Mouse (Mus musculus): ENCODE data around the gene Lrp5.
"Not testable (repeated sequence)": the region's sequence is repeated elsewhere in the genome, so short reads cannot be mapped to it uniquely, and the experiment has no call there.

Lrp5 gene

DNA sequence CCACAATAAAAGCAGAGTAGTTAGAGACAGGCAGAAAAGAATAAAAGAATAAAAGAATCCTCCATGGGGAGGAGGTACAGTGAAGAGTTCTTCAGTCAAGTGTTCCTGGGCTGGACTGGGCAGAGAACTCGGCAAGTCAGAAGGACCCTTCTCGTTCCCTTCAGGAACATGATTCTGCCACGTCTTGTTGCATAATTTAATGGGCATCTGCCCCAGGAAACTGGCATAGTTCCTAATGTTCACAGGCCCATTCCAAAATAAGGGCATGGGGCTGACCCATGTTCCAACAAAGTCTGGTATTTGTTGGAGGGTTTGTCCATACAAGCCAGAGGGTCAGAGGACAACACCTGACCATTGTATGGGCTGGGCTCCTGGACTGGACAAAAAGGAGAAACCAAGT is 8.6 kb upstream of the Lrp5 start:
- no peak for DNase-seq

DNA sequence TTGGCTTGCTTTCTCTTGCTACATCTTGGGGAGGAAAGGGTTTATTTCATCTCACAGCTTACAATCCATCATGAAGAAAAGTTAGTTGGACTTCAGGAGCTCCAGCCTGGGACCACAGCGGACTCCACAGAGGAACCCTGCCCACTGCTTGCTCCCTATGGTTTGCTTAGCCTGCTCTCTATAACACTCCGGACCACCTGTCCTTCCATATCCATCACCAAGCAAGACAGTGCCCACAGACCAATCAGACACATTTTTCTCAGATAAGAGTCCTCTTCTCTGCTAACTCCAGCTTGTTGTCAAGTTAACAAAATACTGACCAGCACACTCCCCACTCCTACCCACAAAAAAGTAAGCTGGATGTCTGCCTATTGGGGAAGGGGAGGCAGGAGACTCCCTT is 8.1 kb upstream of the Lrp5 start:
- DNase-seq, result no peak

DNA sequence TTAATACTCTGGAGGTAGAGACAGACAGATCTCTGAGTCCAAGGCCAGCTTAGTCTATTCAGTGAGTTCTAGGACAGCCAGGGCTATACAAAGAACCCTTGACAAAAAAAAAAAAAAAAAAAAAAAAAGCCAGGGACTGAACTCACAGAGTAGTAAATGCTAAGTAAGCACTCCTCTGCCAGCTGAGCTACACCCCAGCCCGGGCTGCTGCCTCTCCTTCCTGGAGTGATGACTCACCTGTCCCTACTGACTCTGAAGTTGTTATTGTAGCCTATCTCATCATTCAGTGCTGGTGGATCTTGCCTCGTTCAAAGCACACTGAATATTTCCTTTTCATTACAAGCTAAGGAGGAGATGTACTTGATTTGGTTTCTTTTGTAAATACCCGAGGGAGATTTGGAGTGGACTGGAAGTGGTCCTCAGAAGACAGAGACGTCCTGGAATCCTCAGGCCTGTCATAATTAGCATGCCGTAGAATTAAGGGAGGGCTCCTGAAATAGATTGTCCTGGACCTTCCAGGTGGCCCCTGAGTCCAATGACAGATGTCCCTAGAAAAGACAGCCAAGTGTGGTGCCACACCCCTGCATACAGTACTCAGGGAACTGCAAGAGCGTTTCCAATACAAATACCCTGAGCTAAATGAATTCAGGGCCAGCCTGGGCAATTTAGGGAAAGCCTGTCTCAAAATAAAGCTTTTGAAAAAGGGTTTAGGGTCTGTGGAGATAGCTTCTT is 6.2 kb upstream of the Lrp5 start:
- DNase-seq, result no peak

DNA sequence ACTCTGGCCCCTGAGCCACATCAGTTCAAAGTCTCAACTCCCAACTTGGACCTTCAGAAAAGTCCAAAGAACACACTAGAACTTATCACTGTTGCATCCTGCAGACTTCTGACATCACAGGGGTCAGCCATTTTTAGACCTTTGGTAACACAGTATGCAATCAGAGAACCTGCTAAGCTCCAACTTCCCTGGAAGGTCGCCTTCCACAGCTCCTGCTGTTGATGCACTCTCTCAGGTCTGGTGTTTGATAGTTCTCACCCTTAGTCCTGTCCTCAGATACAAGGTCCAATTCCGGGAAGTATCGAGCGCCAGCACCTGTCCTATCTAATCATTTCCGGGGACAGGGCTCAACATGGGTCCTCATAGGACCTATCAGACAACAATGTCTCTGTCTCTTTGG is 5.0 kb upstream of the Lrp5 start:
- DNase-seq, result no peak

DNA sequence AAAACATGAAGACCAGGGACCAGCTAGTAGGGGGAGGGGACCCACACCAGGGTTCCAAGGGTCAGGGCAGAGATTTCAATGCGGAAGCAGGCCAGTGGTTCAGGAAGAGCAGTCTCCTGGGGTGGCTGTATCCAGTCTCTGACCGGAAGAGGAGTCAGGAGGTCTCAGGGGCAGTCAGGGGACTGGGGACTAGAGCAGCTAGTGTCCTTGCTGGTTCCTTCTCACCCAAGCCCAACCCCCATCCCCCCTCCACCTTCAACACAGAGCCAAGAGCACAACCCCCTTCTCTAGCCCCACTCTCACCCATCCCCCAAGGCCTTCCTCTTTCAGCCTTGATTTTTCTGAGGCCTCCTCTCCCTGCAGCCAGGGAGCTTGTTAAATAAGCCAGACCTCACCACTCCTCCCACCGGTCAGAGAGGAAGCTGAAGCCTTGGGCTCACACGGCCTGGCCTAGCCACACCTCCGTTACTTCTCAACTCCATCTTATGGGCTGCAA is 1.4 kb upstream of the Lrp5 start:
- peak; percentile 63 for DNase-seq

DNA sequence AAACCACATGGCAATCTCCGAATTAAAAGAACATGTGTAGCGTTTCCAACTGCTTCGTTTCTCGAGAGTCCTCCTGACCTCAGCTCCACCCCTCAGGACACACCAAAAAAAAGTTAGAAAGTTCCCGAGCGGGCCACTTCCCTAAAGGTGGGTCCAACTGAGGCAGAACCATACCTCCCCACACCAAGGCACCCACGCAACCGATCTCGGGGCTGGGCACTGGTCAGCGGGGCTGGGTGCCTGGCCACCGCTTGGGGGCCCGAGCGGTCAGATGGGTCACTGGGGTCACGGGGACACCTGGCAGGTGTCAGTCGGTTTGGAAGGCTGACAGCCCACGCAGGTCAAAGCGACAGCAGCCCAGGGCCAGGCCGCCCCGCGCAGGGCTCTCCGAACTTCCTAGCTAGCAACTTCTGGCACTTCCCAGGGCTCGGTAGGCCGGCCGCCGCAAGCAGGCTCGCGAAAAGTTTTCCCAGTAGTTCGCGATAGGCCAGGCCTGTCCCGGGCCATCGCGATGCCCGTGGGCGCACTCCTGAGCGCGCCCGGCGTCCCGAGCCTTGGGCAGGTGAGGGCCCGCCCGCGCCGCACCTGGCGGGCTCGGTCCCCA is 651 bp downstream of the Lrp5 start:
- DNase-seq, result peak; percentile 76

DNA sequence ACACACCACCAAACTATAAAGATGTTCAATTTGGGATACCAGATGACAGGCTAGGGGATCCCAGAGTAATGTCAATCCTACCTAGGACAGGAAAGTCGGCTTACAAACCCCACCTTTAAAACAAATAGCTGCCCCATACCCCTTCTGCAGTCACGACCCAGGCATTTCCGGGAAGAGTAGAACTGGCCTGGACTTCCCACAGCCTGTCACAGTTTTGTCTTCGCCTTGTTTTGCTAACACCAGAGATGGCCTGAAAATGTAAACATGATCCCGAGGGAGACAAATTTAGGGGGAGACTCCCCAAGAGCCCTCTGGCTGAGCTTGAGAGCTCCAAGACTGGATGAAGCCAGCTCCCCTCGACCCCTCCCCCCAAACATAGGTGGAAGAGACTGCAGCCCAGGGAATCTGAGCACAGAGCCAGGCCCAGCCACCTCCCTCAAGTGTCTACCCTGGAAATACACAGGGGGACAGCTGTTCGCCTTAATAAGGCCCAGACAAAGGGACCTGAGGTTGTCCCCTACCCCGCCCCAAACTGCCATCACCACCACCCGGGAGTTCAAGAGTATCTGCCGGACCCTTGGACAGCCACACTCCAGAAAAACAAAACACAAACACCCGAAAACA is 1.3 kb downstream of the Lrp5 start:
- peak; percentile 48 for DNase-seq

DNA sequence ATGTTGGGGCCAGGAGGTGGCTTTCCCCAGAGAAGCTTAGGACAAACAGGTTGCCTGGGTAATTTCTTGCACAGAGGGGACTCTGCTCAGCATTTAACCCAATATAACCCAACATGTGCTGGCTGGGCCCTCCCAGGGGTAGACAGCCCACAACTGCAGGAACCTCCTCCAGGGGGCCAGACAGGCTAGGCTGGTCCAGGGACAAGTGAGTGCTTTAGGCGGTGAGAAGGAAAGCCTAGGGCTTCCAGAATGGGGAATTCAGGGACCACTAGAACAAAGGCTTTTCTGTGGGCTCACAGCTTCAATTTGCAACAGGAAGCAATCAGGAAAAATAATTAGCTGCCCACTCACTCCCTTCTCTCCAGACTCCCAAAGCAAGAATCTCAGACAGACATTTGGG is 1.9 kb downstream of the Lrp5 start:
- no peak for DNase-seq

DNA sequence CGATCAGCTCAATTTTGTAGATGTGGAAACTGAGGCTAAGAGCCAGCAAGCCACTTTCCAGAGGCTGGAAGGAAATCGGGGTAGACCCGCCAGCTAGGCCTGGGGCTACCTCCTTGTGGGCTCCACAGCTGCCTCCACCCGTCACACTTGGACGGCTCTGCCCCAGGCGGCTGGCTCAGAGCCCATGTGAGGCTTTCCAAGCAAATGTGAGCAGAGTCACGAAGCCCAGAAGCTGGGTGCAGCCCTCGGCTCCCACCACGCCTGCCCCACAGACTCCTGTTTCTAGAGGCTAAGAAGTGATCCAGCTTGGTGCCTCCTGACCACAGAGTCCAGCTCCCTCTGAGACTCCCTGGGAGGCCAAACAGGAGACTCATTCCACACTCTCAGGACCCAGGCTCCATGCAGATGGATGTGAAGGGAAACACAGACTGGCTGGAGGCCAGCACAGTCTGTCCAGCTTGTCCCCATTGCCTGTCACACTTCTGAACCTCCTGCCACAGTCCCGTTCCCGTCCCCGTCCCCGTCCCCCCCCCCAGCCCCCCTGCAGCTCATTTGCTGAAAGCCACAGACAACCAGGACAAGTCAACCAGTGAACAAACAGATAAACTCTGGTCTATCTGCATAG is 4.9 kb downstream of the Lrp5 start:
- peak; percentile 93 for DNase-seq

DNA sequence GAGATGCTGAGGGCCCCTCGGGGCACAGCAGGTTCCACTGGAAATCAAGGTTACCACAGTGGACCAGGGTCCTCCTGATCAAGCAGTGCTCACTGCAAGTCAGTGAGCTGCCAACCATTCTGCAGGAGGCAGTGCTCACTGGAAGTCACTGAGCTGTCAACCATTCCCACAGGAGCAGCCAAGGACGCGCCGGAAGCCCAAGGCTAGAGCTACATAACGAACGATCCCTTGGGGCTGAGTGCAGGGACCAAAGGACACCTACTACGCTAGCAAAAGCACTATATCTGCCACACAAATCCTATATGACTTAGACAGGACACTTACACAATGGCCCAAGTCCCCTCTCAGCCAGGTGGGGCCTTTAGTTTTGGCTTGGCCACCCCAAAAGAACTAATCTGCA is 5.6 kb downstream of the Lrp5 start:
- peak; percentile 70 for DNase-seq

DNA sequence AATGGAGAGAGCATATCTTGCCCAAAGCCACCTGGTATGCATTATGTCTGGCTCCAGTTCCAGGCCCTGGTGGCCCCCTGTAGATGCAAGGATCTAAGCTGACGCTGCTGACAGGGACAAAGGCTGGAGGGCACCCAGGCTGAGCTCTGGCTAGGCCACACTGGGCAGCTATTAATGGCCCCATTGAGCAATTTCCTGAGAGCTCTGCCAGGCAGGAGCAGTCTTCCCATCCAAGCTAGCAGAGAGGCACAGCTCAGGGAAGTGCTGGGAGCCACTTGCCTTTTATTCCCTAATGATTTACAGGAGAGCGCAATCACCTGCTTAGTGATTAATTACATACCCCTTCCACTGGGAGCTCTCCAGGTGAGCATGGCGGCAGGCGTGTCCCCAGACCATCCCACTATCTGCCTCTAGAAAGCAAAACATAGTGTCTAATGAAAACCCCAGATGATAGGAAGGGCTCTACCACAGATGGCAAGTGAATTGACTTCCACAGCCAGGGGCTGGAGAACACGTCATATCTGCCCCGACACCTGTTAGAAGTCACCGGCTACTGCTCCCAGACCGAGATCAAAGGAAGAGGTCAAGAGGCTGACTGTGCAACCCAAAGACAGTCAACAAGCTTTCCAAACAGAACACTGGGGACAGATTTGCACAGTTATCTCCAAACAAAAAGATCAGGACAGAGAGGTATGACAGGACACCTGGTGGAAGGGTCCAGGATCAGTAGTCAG is 12.1 kb downstream of the Lrp5 start:
- DNase-seq, result peak; percentile 52

DNA sequence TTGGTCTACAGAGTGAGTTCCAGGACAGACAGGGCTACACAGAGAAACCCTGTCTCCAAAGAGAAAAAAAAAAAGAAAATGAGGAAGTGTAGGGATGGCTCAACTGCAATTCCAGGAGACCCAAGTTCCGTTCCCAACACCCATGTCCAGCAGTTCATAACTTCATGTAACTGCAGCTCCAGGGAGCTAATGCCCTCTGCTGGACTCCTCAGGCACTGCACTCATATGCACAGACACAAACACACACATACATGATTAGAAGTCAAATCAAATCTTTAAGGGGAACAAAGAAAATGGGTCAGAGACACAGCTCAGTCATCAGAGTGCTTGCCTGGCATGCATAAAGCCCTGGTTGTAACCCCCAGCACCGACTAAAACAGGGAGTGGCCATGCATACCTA is 13.2 kb downstream of the Lrp5 start:
- no peak for DNase-seq

DNA sequence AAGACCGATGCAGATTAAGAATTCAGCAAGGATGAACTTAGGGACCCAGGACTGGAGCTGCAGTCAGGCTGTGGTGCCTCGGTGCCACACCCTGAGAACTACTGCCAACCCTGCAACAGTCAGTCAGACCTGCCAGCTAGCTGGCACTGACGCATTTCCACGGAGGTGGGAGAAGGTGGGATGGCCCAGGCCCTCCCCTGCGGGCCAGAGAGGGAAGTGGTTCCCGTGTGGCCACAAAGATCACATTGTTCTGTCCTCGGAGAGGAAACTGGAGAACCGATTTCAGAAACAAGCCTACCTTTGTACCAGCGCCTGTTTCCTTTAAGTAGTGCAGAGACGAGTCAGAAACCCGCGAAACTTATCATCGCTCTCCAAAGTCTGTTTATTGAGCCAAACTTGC is 17.3 kb downstream of the Lrp5 start:
- DNase-seq, result peak; percentile 67

DNA sequence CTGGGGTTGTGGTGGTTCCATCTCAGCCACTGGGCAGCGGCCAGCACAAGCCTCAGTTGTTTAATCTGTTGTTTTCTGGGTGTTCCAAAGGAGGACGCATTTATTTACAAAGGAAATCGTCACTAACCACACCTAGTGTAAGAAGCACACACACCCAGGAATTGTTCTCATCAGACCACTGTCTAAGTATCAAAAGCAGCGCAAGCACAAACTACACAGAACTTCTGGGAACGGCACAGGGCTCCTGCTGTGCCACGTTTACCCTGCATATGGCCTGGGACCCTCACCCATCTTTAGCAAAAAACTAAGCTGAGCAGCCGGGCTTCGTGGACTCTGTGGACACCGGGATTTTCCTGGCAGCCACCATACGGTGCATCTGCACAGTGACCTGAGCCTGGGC is 17.8 kb downstream of the Lrp5 start:
- DNase-seq, result no peak

DNA sequence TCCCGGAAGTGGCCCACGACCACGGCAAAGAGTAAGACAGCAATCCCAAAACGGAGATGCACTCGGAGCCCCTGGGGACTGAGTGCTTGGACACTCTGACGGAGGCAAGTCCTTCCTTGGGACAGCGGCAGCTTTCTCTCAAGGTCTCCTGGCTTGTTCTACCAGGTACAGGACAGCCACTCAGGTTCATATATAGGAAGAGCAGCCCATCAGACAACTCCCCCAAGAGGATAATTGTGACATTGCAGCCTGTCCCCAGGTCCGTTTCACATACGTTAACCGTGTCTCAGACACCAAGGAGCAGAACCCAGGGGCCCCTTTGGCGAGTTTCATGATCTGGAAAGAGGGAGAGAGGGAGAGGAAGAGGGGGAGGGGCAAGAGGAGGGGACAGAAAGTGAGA is 18.4 kb downstream of the Lrp5 start:
- DNase-seq, result no peak

DNA sequence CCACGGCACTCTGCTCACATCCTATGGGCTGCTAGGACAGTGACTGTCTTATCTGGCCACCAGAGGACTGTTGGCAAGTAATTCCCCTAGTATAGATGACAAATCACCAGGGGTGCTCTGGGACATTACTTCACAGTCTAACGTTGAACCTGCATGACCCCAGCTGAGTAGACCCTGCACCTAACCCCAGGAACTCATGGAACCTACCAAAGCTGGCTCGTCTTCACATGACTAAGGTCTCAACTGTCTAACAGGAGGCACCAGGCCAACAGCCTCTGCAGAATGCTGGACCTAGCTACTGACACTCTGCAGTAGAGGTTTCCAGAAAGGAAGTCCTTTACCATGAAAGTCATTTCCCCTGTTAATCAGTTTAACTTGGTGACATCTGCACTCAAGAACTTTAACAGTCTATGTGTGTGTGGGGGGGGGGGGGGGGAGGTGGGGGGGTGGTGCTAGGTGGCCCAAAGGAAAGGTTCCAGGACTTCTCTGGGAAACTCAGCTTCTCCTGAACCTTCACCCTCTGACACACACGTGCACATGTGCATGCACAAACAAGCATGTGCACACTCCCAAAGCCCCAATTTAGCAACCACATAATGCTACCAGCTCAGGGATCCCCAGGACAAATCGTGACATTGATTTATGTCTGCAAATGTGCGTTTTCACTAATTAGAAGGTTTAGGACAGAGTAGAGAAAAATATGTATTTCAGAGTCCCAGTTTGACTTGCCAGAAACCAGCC is 19.0 kb downstream of the Lrp5 start:
- peak; percentile 71 for DNase-seq

DNA sequence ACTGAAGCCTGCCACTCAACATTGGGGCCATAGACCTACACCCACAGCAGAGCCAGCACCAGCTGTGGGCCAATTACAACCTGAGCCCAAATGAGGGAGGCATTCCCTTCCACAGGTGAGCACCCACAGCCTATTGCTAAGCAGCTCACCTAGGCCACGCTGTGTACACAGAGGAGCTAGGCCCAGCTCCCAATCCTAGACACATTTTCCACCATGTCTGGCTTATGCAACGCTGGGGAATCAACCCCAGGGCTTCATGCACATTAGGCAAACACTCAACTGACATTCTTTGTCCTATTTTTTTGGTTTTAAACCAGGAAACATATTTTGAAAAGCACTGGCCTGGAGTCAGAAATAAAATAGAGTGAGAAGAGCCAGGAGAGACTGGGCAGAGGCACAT is 19.7 kb downstream of the Lrp5 start:
- DNase-seq, result no peak

DNA sequence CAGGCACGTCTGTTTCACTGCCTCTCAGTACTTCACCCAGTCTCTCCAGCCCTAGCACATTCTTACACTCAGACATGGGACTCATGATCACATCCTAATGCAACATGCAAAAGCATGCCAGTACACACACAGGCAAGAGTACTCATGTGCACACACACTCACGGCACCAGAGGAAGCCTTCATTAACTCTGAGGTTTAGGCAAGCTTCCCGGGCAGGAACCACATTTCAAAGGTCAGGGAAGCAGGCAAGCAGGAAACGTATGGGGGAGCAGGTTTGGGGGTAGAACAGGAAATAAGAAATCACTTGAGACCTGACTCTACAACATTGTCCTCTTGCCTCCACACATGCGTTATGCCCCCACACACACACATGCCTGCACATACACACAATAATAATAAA is 20.9 kb downstream of the Lrp5 start:
- peak; percentile 78 for DNase-seq

DNA sequence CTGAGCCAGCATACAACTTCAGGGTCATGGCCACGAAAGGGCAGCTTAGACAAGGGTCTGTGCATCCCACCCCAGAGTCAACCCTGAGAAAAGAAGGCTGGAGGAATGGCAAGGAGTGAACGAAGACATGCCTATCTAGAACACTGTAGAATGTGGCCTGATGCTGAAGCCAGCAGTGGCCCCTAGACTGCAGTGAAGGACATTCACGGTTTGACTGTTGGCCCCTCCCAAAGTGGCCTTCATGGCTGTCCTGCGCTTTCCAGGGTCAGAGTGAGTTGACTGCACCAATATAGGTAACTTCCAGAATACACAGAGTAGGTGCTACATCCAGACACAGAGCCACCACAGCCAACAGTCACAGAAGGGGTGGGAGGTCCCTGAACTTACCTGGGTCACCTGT is 28.4 kb downstream of the Lrp5 start:
- no peak for DNase-seq

DNA sequence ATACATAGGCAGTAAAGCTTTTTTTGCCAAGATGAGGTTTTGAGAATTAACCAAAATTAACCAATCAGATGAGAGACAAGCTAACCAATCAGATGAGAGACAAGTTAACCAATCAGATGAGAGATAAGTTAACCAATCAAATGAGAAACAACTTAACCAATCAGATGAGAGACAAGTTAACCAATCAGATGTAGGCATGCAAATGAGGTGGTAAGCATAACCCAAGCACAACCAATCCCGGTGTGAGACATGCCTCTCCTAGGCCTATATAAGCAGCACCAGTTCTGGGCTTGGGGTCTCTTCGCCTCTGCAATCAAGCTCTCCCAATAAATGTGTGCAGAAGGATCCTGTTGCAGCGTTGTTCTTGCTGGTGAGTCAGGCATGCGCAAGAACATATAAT is 29.3 kb downstream of the Lrp5 start:
- DNase-seq, result not testable (repeated sequence)

DNA sequence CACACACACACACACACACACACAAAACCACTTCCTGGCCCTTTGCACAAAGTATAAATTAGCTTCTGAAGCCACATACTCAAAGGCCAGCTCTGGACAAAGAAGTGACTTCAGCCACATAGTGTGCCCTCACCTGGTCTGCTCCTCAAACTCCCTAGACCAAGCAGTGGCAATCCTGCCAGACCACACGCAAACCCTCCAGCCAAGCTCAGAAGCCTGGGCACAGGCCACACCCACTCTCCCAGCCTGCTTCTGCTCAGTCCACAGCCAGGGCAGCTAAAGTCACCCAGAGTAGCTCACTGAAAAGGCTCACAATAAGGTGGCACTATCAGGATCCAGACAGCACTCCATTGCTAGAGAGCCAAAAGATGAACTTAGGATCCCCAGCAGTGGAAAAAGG is 30.2 kb downstream of the Lrp5 start:
- no peak for DNase-seq

DNA sequence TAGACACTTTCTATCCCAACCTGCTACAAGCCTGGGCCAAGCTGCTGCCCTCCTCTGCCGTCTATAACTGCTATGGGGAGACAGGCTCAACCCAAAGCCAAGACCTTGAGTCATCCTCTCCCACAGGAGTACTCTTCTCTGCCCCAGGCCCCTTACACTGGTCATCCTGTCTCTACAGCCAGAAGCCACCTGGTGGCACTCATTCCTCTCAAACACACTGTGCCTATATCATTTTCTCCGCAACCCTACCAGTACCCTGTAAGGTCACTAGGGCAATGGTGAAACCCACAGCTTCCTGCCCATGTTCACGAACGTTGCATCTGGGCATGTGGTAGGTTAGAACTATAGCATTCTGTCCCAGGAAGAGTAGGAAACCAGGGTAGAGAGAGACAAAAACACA is 31.4 kb downstream of the Lrp5 start:
- DNase-seq, result no peak
